Mouse (Mus musculus) frontal cortex, adult 2 months (tissue): Measurements from ENCODE around the gene Ropn1. TPM values are rescaled to one million over a fixed set of nuclear protein-coding genes. Genes with fewer than 3 reads are reported as not detected.
"Not testable (repeated sequence)": the region's sequence is repeated elsewhere in the genome, so short reads cannot be mapped to it uniquely, and the experiment has no call there.

Experiments used
- DNase-seq, 2 experiments: peaks; one replicate each; pipeline ENCODE4 v3.0.0; 2022; ENCODE audit warnings: low spot score in 1 of 2; ENCODE audit errors: extremely low spot score in 1 of 2
- polyA plus RNA-seq: library from polyadenylated mRNA; depleted of rRNA; stranded (reverse); fragments of >200 nt; gene quantifications from 2 replicates; pipeline ENCODE4 v1.2.3, GENCODE M21; 2012; rRNA removed

Ropn1 gene
- polyA plus RNA-seq, 1 experiment, result not detected

DNA sequence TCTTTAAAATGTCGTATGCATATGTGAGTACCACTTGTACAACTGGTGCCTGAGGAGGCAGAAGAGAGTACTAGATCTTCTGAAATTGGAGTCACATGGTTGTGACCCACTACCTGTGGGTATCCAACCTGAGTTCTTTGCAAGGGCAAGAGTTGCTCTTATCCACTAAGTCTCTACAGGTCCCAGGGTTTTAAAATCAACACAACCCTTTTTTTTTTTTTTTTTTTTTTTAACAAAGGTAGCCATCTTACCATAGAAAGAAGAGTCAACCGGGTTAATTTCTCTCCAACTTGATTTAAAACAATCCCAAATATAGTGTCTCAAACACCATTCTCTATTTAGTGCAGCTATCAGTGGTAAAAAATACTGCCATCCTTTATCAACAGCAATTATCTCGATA is 40.2 kb downstream of the Ropn1 start:
- DNase-seq, result no peak

GRCm38 (mm10) chr16:34690334-34691144 is 40.8 kb downstream of the Ropn1 start, which contains the start of gene Ccdc14:
Gene Ccdc14 (plus strand): TSS chr16:34690616.
- peak; percentile 58 to 82 for DNase-seq

- DNase-seq, result no peak
Measured at GRCm38 (mm10) chr16:34691156-34691555, 41.4 kb downstream of the Ropn1 start.

GRCm38 (mm10) chr16:34694477-34694876 is 44.8 kb downstream of the Ropn1 start:
- no peak for DNase-seq

GRCm38 (mm10) chr16:34698721-34699120 is 49.0 kb downstream of the Ropn1 start:
- DNase-seq, result not testable (repeated sequence)

DNA sequence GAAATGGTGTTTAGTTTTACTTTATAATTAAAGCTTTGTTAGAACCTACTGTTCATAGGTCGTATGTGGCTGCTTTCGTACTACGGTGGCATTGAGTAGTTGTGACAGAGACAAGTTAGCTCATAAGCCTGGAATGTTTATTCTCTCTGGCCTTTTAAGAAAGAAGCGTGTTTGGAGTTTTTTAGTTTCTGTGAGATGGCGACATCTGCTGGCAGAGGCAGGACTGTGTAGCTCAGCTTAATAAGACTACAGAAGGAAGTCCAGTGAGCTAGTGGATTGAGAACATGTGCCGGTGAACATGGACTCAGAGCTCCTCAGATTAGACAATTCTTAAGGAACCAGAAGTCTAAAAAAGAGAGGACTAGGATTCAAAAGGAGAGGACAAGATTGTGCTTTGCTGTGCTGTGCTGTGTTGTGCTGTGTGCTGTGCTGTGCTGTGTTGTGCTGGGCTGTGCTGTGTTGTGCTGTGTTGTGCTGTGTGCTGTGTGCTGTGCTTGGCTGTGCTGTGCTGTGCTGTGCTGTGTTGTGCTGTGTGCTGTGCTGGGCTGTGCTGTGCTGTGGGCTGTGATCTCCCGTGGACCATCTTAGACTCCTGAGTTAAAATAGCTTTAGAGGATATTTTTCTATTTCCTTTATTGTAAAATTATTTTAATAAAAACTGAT is 50.6 kb downstream of the Ropn1 start:
- DNase-seq, result peak; percentile 61 to 90

- DNase-seq, result no peak
Measured at GRCm38 (mm10) chr16:34700828-34701216, 51.1 kb downstream of the Ropn1 start.

DNA sequence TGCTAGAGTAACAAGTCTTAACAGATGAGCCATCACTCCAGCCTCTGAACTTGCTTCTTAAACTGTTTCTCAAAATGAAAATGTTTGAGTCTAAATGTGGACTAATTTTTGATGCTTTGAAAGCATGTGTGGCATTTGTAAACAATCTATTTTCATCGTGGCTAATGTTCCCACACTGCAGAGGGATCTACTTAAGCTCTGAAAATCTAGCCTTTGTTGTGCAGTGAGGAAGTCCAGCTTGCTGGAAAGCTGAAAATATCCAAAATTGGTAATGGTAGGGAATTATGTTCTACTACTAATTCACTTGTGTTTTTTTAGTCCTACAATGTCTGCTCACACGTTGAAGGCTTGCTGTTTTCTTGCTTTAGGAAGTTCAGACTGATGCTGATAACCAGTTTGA is 56.3 kb downstream of the Ropn1 start:
- no peak for DNase-seq

- peak in 1 of 2 experiments; percentile 21 for DNase-seq
Measured at GRCm38 (mm10) chr16:34706487-34706946, 56.8 kb downstream of the Ropn1 start.

DNA sequence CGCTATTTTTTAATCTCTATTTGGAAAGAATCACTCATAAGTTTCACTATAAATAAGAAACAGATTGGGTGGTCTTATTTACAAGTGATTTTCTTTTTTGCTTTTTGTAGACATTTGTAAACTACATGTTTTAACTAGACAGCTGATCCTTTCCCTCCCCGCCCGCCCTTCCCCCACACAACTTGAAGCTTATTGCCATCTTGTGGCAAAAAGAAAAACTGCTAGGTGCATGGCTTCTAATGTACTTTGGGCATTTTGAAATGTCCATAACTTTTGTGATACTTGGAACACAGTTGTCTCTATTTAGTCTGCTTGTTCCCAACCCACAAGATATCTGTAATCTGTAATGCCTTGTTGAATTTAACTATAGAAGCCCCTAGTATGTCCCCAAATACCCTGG is 61.8 kb downstream of the Ropn1 start:
- DNase-seq, result peak in 1 of 2 experiments; percentile 27

- no peak for DNase-seq
Measured at GRCm38 (mm10) chr16:34725156-34725555, 75.4 kb downstream of the Ropn1 start.

Other genes with a start within 250 kb of the Ropn1 start
- gene Kalrn, start 76.4 kb upstream of the Ropn1 start, polyA plus RNA-seq, result 177 and 178 TPM in 2 replicates
- gene Ccdc14, start 40.7 kb downstream of the Ropn1 start, polyA plus RNA-seq, result 2.8 TPM in 2 replicates
- gene Mylk, start 95.3 kb downstream of the Ropn1 start, polyA plus RNA-seq, result 9.5 and 12.4 TPM in 2 replicates